Mouse (Mus musculus) CD4-positive helper T cell, adult 2 months (primary cell): Measurements from ENCODE around the gene Btbd9.

Source experiments
- DNase-seq: peaks from one replicate; pipeline ENCODE4 v3.0.0-alpha.2; 2012; ENCODE audit warnings: low read depth, missing footprints, low spot score

The Btbd9 gene

DNA sequence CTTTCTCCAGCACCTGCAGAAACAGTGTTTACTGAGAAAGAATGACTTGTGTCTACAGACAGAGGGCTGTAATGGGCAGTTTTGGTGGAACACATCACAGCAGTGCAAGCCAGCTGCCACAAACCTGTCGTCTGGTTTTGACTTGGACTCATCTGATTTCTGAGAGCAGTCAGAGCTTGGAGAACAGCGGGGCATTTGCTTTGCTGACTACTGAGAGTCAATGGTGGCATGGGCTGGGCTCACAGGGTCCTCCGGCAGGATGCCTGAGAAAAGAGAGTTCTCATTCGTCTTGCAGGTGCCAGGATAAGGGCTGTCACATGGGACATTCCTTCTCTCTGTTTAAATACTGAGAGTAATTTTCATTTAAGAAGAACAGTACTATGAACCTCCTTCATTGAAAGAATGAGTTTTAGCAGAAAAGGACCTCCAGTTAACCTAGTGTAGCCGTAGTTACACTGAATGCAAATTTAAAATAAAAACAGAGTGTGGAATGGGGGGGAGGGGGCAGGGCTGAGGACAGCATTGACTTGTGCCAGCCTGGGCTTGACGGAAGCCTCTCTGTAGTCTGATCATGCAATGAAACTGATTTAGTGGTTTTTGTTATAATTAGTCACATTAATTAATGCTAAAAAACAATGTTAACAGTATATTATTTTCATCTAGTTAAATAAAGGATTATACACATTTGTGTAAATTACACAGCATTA is 122.0 kb downstream of the Btbd9 start:
- DNase-seq, result no peak

DNA sequence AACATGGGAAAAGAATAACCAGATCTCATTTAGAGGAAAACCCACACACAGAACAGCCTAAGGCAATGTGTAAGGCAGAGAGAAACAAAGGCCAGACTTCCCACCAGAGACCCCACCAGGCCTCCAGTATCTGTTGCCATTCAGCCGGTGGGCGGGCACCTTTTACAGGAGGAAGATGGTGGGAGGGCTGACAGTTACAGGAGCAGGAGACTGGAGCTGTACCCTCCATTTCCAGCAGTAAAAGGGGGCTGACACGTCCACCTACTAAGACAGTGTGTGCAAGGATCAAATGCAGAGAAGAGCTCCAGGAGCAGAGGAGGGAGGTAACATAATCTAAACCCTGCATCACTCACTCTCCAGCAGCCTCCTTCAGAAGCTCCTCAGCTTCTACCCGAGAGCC is 123.0 kb downstream of the Btbd9 start:
- no peak for DNase-seq

DNA sequence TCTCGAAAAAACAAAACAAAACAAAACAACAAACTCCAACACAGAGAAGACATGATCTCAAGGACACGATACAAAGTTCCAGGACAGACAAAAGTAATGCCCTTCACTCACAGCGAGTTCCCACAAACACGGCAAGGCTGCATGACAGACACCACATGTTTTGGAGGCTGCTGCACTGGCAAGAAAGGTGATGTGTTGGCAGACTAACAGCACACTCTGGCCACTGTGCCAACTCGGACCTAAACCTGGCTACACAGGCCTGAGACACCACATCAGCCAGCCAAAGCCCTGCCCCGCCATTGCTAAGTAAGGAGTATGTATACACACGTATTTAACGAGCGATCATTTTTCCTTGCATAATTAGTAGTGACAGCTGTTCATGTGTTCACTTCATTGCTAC is 123.9 kb downstream of the Btbd9 start:
- no peak for DNase-seq

- no peak for DNase-seq
Observed at GRCm38 (mm10) chr17:30448562-30448961, 127.7 kb downstream of the Btbd9 start.

GRCm38 (mm10) chr17:30445805-30446441 is 130.4 kb downstream of the Btbd9 start:
- no peak for DNase-seq

DNA sequence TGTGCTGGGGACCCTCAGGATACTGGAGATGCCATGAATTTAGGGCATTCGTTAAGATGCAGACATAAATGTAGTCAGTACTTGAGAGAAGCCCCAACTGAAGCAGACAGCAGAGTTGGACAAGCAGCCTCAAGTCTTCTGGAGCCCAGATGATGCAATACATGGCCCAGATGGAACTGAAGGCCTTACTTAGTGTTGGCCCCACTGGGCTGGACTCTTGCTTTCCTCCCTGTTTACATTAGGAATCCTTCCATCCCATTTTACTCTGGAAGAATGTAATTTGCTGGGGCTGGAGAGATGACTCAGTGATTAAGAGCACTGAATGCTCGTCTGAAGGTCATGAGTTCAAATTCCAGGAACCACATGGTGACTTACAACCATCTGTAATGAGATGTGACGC is 136.6 kb downstream of the Btbd9 start:
- no peak for DNase-seq

- no peak for DNase-seq
Observed at GRCm38 (mm10) chr17:30438786-30439185, 137.5 kb downstream of the Btbd9 start.

- DNase-seq, result no peak
Observed at GRCm38 (mm10) chr17:30436021-30436461, 140.2 kb downstream of the Btbd9 start.

DNA sequence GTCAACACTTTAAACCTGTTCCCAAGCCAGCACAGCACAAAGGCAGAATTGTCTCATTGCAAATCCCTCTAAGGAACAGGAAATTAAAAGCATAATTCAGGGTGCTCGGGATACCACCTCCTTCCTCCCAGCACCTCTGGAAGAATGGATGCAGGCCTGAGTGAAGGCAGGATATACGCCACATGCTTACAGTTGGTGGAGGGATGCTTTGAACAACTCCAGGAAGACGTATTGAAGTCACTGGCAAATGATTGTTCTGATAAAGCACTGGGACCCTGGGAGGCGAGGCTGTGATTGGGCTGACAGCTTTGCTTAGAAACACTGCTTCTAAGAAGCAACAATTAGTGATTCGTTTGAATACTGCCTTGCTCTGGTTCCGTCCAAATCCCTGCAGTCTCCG is 140.8 kb downstream of the Btbd9 start:
- DNase-seq, result no peak

- DNase-seq, result no peak
Observed at GRCm38 (mm10) chr17:30432094-30432493, 144.2 kb downstream of the Btbd9 start.

DNA sequence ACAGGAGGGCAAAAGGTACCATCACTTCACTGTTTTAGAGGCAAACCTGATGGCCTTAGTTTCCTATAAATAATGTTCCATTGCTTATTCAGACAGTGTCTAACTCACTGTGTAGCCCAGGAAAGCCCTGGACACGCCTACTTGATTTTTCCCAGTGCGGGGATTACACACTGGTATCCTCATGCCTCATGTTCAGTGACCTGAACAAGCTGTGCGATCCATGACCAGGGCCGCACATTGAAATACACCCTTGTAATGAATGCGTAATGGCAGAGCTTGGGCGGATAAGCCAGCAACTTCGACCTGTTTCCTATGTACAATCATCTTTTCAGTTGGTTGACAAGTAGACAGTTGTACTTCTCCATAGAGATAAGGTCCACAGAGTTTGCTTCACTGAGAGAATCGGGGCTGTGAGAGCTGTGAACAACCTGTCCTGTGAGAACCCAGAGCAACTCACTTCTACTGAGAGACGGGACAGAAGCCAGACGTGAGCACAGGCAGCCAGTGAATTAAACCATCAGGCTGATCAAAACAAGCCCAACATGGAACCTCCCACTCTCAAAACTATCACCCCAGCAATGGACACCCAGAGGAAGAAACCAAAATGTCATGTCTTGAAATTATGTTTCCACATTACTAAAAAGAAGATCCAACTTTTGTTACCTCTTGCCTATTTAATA is 145.2 kb downstream of the Btbd9 start:
- DNase-seq, result no peak

- DNase-seq, result no peak
Observed at GRCm38 (mm10) chr17:30428661-30429060, 147.6 kb downstream of the Btbd9 start.

- DNase-seq, result no peak
Observed at GRCm38 (mm10) chr17:30423256-30423852, 152.9 kb downstream of the Btbd9 start.

GRCm38 (mm10) chr17:30422278-30422677 is 154.0 kb downstream of the Btbd9 start:
- no peak for DNase-seq

DNA sequence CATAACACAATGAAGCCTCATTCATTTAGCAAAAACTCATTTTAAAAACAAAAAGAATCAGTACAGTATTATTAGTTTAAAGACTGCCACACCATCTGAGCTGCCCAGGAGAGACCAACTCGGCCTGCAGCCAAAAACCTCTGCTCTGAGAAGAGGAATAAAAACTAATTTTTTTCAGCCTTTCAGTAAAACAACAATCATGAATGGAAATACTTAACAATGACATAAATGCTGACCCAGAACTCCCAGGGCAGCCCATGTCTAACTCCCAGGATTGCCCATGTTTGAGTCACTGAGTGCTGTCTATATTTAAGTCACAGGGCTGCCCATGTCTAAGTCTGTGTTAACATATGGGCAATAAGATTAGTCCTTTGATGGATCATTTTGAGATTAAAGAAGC is 155.0 kb downstream of the Btbd9 start:
- no peak for DNase-seq

DNA sequence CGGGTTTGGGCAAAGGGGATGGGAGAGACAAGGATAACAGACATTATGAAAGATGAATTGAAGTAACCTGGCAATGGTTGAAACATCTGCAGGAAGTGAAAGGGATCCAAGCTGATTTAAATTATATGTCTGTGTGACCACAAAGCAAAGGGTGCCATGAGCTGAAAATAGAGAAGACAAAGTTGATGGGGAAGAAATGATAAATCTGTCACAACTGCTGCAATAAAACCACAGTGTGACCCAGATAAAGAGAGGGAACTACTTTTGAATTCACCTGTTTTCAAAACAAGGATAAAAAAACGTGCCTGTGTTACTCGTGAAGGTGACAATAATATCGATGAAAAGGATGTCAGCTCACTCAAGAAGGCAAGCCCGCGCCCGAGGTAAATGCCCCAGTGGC is 156.8 kb downstream of the Btbd9 start:
- no peak for DNase-seq

DNA sequence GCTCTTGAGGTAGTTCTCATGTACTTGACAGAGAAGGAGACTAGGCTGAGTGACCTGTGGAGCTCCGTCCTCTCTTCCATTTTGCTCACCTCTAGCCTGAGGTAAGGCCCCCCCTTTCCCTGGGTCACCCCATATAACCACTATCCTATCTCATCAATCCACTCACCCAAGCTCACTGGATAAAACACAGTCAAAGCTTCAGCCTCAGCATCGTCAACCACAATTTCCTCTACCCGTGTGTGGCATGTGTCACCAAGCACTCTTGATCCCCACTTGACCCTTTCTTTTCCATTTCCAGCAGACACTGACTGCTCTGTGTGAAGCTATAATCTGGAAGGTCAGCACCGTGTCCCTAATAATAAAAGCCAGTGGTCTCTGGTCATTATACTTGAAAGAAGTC is 157.8 kb downstream of the Btbd9 start:
- no peak for DNase-seq

DNA sequence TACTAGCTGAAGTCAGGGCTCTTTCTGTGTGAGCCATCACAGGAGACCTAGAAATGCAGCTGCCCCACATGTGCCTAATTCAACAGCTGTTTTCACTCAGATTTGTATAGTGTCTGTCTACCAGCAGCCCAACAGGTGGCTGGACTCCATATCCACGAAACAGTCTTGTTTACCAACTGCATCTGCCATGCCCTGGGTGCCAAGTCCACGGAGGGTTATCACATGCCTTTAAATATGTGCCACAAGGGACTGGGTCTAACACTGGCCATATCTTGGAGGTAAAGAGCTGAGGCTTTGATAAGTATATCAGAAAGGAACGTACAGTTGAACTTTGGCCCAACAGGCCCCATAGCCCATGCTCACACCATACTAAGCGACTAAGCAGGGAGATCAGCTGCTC is 159.2 kb downstream of the Btbd9 start:
- DNase-seq, result no peak

DNA sequence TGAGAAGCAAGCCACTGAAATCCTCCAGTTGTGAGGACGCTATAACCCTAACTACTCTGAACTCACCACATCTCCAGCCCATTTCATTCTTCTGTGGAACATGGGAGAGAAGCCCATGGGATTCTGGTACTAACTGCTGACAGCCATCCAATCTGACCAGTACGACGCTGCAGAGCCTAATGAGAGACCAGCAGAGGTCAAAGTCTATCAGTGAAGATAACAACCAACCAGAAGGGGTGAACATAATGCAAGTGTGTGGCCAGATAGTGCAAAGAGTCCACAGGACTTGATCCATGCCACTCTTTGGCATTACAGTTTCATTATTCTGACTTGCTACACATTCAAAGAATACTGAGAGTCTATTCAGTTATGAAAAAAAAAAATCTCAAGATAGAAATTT is 160.6 kb downstream of the Btbd9 start:
- DNase-seq, result no peak

DNA sequence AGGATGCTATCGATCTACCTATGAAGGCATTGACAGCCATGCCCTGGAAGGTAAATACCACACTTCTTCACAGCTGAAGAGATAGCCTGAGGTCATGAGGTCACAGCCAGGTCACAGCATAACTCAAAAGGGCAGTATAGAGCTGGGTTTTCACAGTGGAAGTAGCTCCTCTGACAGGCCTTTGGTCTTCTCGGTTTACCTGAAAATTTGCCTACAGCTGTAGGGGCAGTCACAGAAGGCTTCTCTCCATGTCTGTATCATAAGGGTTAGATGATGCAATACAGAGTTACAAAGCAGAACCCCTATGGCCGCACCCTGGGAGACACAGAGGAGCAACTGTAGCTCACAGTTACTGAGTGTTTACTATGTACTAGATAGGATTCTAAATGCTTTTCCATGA is 163.3 kb downstream of the Btbd9 start:
- DNase-seq, result no peak

DNA sequence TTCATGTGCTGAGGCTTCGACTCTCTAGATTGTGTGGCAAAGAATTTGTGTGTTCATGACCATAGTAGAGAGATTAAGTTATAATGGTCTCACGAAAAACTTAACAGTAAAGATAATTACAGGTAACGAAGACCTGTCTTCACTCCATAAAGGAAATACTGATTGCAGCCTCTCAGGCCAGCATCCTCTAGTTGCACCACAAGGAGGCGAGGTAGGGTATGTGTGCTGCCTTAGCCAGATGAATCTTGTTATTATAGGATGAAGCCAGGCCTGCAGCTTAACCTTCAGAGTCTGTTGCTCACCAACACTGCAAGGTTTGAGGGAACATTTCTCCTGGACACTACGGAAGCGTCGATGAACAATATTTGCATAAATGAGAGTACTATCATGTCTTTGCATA is 170.3 kb downstream of the Btbd9 start:
- no peak for DNase-seq

DNA sequence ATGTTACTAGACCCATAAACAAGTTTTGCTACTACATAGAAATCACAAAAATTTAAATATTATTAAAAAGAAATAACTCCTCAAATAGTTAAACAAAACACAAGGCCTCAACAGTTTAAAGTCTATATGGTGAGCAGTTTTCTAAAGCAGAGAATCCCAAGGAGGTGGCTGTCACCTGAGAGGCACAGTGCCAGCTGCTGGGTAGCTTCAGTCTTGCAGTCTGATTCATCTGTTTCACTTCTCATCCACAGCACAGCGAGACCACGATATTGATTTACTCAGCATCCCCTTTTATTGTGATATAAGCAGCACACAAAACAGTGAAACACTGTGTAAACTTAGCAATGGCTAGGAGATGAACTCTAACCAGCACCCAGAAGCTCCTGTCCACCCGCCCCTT is 173.4 kb downstream of the Btbd9 start:
- no peak for DNase-seq

DNA sequence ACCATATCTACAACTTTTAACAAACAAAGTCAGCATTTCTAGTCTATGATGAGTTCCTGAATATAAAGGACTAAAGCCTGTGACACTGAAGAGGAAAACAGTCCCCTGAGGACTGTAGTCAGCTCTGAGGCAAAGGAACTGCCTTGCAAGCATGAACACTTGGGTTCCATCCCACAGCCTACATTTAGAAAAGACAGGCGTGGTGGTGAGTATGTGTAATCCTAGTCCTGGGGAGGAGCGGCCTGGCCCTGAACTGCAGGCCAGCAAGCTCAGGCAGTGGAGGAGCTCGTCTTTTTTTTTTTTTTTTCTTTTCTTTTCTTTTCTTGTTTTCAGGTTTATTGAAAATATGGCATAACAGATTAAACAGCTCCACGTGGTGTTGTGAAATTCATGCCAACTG is 181.0 kb downstream of the Btbd9 start:
- no peak for DNase-seq
